Mouse (Mus musculus) thymus, postnatal 25 days (tissue): Measurements from ENCODE around the gene Utrn.

Experiments
- DNase-seq: peaks from one replicate; pipeline ENCODE4 v3.0.0; 2022

Utrn gene

GRCm38 (mm10) chr10:12792049-12792448, 77.1 kb downstream of the Utrn start:
- no peak for DNase-seq

- no peak for DNase-seq
Observed at GRCm38 (mm10) chr10:12790881-12791280, 78.3 kb downstream of the Utrn start.

GRCm38 (mm10) chr10:12788529-12788928, 80.6 kb downstream of the Utrn start:
- DNase-seq, result no peak

GRCm38 (mm10) chr10:12787965-12788364, 81.2 kb downstream of the Utrn start:
- DNase-seq, result no peak

- DNase-seq, result no peak
Observed at GRCm38 (mm10) chr10:12785299-12785698, 83.9 kb downstream of the Utrn start.

- no peak for DNase-seq
Observed at GRCm38 (mm10) chr10:12781381-12781907, 87.7 kb downstream of the Utrn start.

- DNase-seq, result no peak
Observed at GRCm38 (mm10) chr10:12773178-12773577, 96.0 kb downstream of the Utrn start.

GRCm38 (mm10) chr10:12771511-12771910, 97.7 kb downstream of the Utrn start:
- no peak for DNase-seq

GRCm38 (mm10) chr10:12762668-12763067, 106.5 kb downstream of the Utrn start:
- DNase-seq, result no peak

- DNase-seq, result no peak
Observed at GRCm38 (mm10) chr10:12758702-12758988, 110.5 kb downstream of the Utrn start.

GRCm38 (mm10) chr10:12757943-12758701, 111.0 kb downstream of the Utrn start:
- DNase-seq, result no peak

- DNase-seq, result no peak
Observed at GRCm38 (mm10) chr10:12756692-12757091, 112.5 kb downstream of the Utrn start.

- DNase-seq, result no peak
Observed at GRCm38 (mm10) chr10:12754911-12755310, 114.3 kb downstream of the Utrn start.

GRCm38 (mm10) chr10:12754166-12754565, 115.0 kb downstream of the Utrn start:
- no peak for DNase-seq

- DNase-seq, result no peak
Observed at GRCm38 (mm10) chr10:12743717-12744116, 125.4 kb downstream of the Utrn start.

GRCm38 (mm10) chr10:12739302-12739987, 129.7 kb downstream of the Utrn start:
- no peak for DNase-seq

GRCm38 (mm10) chr10:12737926-12738325, 131.2 kb downstream of the Utrn start:
- no peak for DNase-seq

- DNase-seq, result no peak
Observed at GRCm38 (mm10) chr10:12736861-12737835, 132.0 kb downstream of the Utrn start.

- no peak for DNase-seq
Observed at GRCm38 (mm10) chr10:12735695-12736094, 133.5 kb downstream of the Utrn start.

GRCm38 (mm10) chr10:12731459-12731858, 137.7 kb downstream of the Utrn start:
- DNase-seq, result no peak

- no peak for DNase-seq
Observed at GRCm38 (mm10) chr10:12729635-12730034, 139.5 kb downstream of the Utrn start.

GRCm38 (mm10) chr10:12729033-12729432, 140.1 kb downstream of the Utrn start:
- no peak for DNase-seq

- no peak for DNase-seq
Observed at GRCm38 (mm10) chr10:12727881-12728280, 141.3 kb downstream of the Utrn start.
